Mouse (Mus musculus) erythroblast, embryonic 14.5 days (primary cell): Measurements from ENCODE around the gene Kif6.

ENCODE experiments used
- GATA1 ChIP-seq: IDR thresholded peaks from 2 replicates; pipeline ENCODE4 v1.6.1; 2012; ENCODE audit warnings: low read length, inconsistent platforms, mixed read lengths
- TAL1 ChIP-seq: IDR thresholded peaks from 3 replicates; pipeline ENCODE4 v1.6.1; 2012; ENCODE audit warnings: low read length, inconsistent platforms, mixed read lengths

- no peak for TF ChIP-seq GATA1
- no peak for TF ChIP-seq TAL1
These were observed 114.9 kb downstream of the Kif6 start for GRCm38 (mm10) chr17:49729856-49730255.
